In the genomic region with DNA sequence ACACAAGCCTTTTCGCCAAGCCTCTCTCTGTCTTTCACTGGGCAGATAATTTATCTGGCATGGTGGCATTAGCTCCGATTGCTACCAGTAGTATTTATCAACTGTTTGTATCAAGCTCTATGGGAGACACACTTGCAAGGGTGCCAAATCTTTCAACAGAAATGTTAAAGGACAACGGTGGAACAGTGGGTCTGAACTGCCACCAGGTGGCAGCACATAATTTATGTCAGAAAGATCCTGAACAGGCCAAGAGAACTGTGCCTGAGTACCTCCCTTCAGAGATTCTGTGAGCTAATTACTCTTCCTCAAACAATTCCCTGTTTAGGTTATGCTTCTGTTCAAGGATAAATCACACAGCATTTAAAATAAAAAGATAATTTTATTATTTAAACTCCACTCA, we compare ENCODE assay signal across 9 mouse cellular contexts. TPM values are rescaled to one million over a fixed set of nuclear protein-coding genes. Genes with fewer than 3 reads are reported as not detected.
DNase-seq lines count a peak whose midpoint lies in the region; ATAC-seq lines count a peak whose summit lies in the region.
"Had no signal": no experiment of that assay in that cellular context is flagged by ENCODE, and none has a peak within 500 bp of the region (broad histone marks: within the 10 kb centered on the region; RNA-seq: fewer than 3 reads in every experiment).

No protein-coding gene starts in this region.

- H3K36me3 ChIP-seq in midbrain, embryonic 10.5 days = peaks cover 22% of the 10 kb centered on the region
- H3K36me3 ChIP-seq in midbrain, embryonic 15.5 days (replicated peaks) = no peaks in the 10 kb centered on the region
- no peaks in the 10 kb centered on the region; the same call in 1 of the 2 replicates for H3K36me3 ChIP-seq in forebrain, embryonic 11.5 days (ENCODE audit: control insufficient read depth, insufficient read depth, low read length)
- H3K36me3 ChIP-seq in hindbrain, embryonic 14.5 days (replicated peaks; ENCODE audit: control insufficient read depth, insufficient read depth) = no peaks in the 10 kb centered on the region

- H3K4me1 ChIP-seq in midbrain, embryonic 10.5 days = peaks cover 19% of the 10 kb centered on the region
- peaks cover 18% of the 10 kb centered on the region for H3K4me1 ChIP-seq in midbrain, embryonic 15.5 days
- peaks cover 5% of the 10 kb centered on the region; the same call in 1 of the 2 replicates for H3K4me1 ChIP-seq in forebrain, embryonic 11.5 days (replicated peaks; ENCODE audit: control insufficient read depth, insufficient read depth, low read length)
- peaks cover 6% of the 10 kb centered on the region; the same call in 1 of the 2 replicates for H3K4me1 ChIP-seq in hindbrain, embryonic 14.5 days (replicated peaks; ENCODE audit: control insufficient read depth, insufficient read depth, low read length)

- H3K9me3 ChIP-seq in midbrain, embryonic 10.5 days (replicated peaks) = no peaks in the 10 kb centered on the region
- H3K9me3 ChIP-seq in midbrain, embryonic 15.5 days = no peaks in the 10 kb centered on the region
- H3K9me3 ChIP-seq in forebrain, embryonic 11.5 days (ENCODE audit: control insufficient read depth, low read length) = no peaks in the 10 kb centered on the region
- no peaks in the 10 kb centered on the region for H3K9me3 ChIP-seq in hindbrain, embryonic 14.5 days (ENCODE audit: control insufficient read depth, low read length)
- H3K9me3 ChIP-seq: embryonic facial prominence, embryonic 15.5 days had no signal

- H3K27me3 ChIP-seq in midbrain, embryonic 10.5 days (ENCODE audit: low read depth, poor library complexity, severe bottlenecking) = peaks cover 17% of the 10 kb centered on the region
- H3K27me3 ChIP-seq in midbrain, embryonic 15.5 days (replicated peaks) = peaks cover 5% of the 10 kb centered on the region; the same call in 1 of the 2 replicates
- H3K27me3 ChIP-seq in forebrain, embryonic 11.5 days (ENCODE audit: control insufficient read depth, insufficient read depth, low read length) = no peaks in the 10 kb centered on the region
- H3K27me3 ChIP-seq in hindbrain, embryonic 14.5 days (ENCODE audit: control insufficient read depth, insufficient read depth, low read length) = no peaks in the 10 kb centered on the region
- H3K27me3 ChIP-seq: embryonic facial prominence, embryonic 15.5 days had no signal

- intact Hi-C loops in left cerebral cortex, postnatal 25 days (cut with DNase I) = loop anchor here (1.0 kb wide), 1 partner anchor 70 kb away; no protein-coding TSS in a partner anchor

- no peak overlapping the region for H3K27ac ChIP-seq in midbrain, embryonic 10.5 days (replicated peaks)
- H3K27ac ChIP-seq in midbrain, embryonic 15.5 days = no peak overlapping the region
- H3K27ac ChIP-seq in forebrain, embryonic 11.5 days (ENCODE audit: low read depth, low read length) = no peak overlapping the region
- no peak overlapping the region for H3K27ac ChIP-seq in hindbrain, embryonic 14.5 days

- ATAC-seq in midbrain, embryonic 15.5 days (replicated peaks) = no peak
- ATAC-seq in forebrain, embryonic 11.5 days (replicated peaks; ENCODE audit: low FRiP score) = no peak
- ATAC-seq in hindbrain, embryonic 14.5 days (ENCODE audit: low FRiP score) = 0 out of 2 replicates have a peak, but pooled peaks have one; percentile 26

- no peak overlapping the region for H3K4me2 ChIP-seq in midbrain, embryonic 15.5 days
- H3K4me2 ChIP-seq in forebrain, embryonic 11.5 days (ENCODE audit: low read depth, low read length, severe bottlenecking) = no peak overlapping the region
- H3K4me2 ChIP-seq in hindbrain, embryonic 14.5 days (replicated peaks) = no peak overlapping the region

- 20% methylated on average over 3 of the region's 3 CpGs for WGBS in midbrain, embryonic 10.5 days
- WGBS in midbrain, embryonic 15.5 days = 14% methylated on average over 3 of the region's 3 CpGs
- 19% methylated on average over 3 of the region's 3 CpGs for WGBS in forebrain, embryonic 11.5 days
- WGBS in hindbrain, embryonic 14.5 days = 15% methylated on average over 3 of the region's 3 CpGs

- DNase-seq in midbrain, embryonic 10.5 days (ENCODE audit: low spot score) = peak; percentile 49
- peak; percentile 79 for DNase-seq in c-Kit-positive CD71-positive TER-119-positive erythroid progenitor cells, embryonic 14.5 days (ENCODE audit: low spot score)
- peak; percentile 73 for DNase-seq in forebrain, embryonic 11.5 days (ENCODE audit: low spot score)
- DNase-seq in hindbrain, embryonic 14.5 days (ENCODE audit: low spot score) = peak; percentile 89
- peak; percentile 70 to 86 for DNase-seq in left cerebral cortex, postnatal 25 days (ENCODE audit: low spot score in 2 of 2)
- DNase-seq in natural killer cell, adult 2 months (ENCODE audit: low spot score in 2 of 2) = peak; percentile 53 to 65
- DNase-seq in testis, postnatal 14 days (ENCODE audit: low spot score) = peak; percentile 52

- H3K4me3 ChIP-seq in midbrain, embryonic 10.5 days = no peak overlapping the region
- no peak overlapping the region for H3K4me3 ChIP-seq in midbrain, embryonic 15.5 days
- H3K4me3 ChIP-seq in forebrain, embryonic 11.5 days (ENCODE audit: low read depth, low read length) = no peak overlapping the region
- no peak overlapping the region for H3K4me3 ChIP-seq in hindbrain, embryonic 14.5 days (replicated peaks; ENCODE audit: low read length)

- H3K9ac ChIP-seq in midbrain, embryonic 15.5 days = no peak overlapping the region
- no peak overlapping the region for H3K9ac ChIP-seq in forebrain, embryonic 11.5 days (ENCODE audit: low read length)
- no peak overlapping the region for H3K9ac ChIP-seq in hindbrain, embryonic 14.5 days
- H3K9ac ChIP-seq: embryonic facial prominence, embryonic 15.5 days had no signal

RNA-seq across cellular contexts. Expression of a gene that starts 1.4 kb away (rescaled TPM):
- 6.6 and 6.7 TPM in 2 replicates for polyA plus RNA-seq in midbrain, embryonic 10.5 days (2016; fragmentation: Nextera tagmentation; extraction: Ambion mirVana)
- polyA plus RNA-seq in midbrain, embryonic 15.5 days (2015; fragmentation: Nextera tagmentation; extraction: Ambion mirVana) = 2.6 and 2.9 TPM in 2 replicates
- polyA plus RNA-seq in forebrain, embryonic 11.5 days (2014; fragmentation: Nextera tagmentation; extraction: Ambion mirVana) = 8.6 TPM in 2 replicates
- polyA plus RNA-seq in hindbrain, embryonic 14.5 days (2014; fragmentation: Nextera tagmentation; extraction: Ambion mirVana) = 2.8 and 3.0 TPM in 2 replicates
- 1 to 10 TPM; 4.2 to 5.8 TPM for total RNA-seq in left cerebral cortex, postnatal 25 days (2021)

RNA-seq across cellular contexts. Expression of a gene that starts 11.1 kb away (rescaled TPM):
- 34.8 TPM in 2 replicates for polyA plus RNA-seq in midbrain, embryonic 10.5 days (2016; fragmentation: Nextera tagmentation; extraction: Ambion mirVana)
- 11.3 and 11.5 TPM in 2 replicates for polyA plus RNA-seq in midbrain, embryonic 15.5 days (2015; fragmentation: Nextera tagmentation; extraction: Ambion mirVana)
- 33.5 and 33.7 TPM in 2 replicates for polyA plus RNA-seq in forebrain, embryonic 11.5 days (2014; fragmentation: Nextera tagmentation; extraction: Ambion mirVana)
- 11.3 and 11.5 TPM in 2 replicates for polyA plus RNA-seq in hindbrain, embryonic 14.5 days (2014; fragmentation: Nextera tagmentation; extraction: Ambion mirVana)
- 1 to 10 TPM; 4.0 to 6.5 TPM for total RNA-seq in left cerebral cortex, postnatal 25 days (2021)

RNA-seq across cellular contexts. Expression of a gene that starts 11.2 kb away (rescaled TPM):
- polyA plus RNA-seq in midbrain, embryonic 10.5 days (2016; fragmentation: Nextera tagmentation; extraction: Ambion mirVana) = 42.0 and 47.1 TPM in 2 replicates
- 22.2 and 22.6 TPM in 2 replicates for polyA plus RNA-seq in midbrain, embryonic 15.5 days (2015; fragmentation: Nextera tagmentation; extraction: Ambion mirVana)
- 33.6 and 33.9 TPM in 2 replicates for polyA plus RNA-seq in forebrain, embryonic 11.5 days (2014; fragmentation: Nextera tagmentation; extraction: Ambion mirVana)
- polyA plus RNA-seq in hindbrain, embryonic 14.5 days (2014; fragmentation: Nextera tagmentation; extraction: Ambion mirVana) = 11.0 and 14.8 TPM in 2 replicates
- total RNA-seq in left cerebral cortex, postnatal 25 days (2021) = 10 to 100 TPM; 16.2 to 17.1 TPM

RNA-seq across cellular contexts. Expression of a gene that starts 34.1 kb away (rescaled TPM):
- polyA plus RNA-seq in midbrain, embryonic 10.5 days (2016; fragmentation: Nextera tagmentation; extraction: Ambion mirVana) = 1,189 and 1,392 TPM in 2 replicates
- polyA plus RNA-seq in midbrain, embryonic 15.5 days (2015; fragmentation: Nextera tagmentation; extraction: Ambion mirVana) = 370 and 378 TPM in 2 replicates
- 1,036 and 1,079 TPM in 2 replicates for polyA plus RNA-seq in forebrain, embryonic 11.5 days (2014; fragmentation: Nextera tagmentation; extraction: Ambion mirVana)
- polyA plus RNA-seq in hindbrain, embryonic 14.5 days (2014; fragmentation: Nextera tagmentation; extraction: Ambion mirVana) = 432 and 436 TPM in 2 replicates
- total RNA-seq in left cerebral cortex, postnatal 25 days (2021) = 100 to 1,000 TPM; 158 to 160 TPM
